Mouse (Mus musculus) left cerebral cortex, postnatal 36 days (tissue): ENCODE results near the gene Rhbdl2. TPM values are rescaled to one million over a fixed set of nuclear protein-coding genes. Genes with fewer than 3 reads are reported as not detected.

Experiments used
- DNase-seq, 2 experiments: peaks; one replicate each; pipeline ENCODE4 v3.0.0; 2021 to 2022; ENCODE audit warnings: low spot score in 2 of 2, mixed read lengths in 1 of 2
- intact Hi-C: fragments of 180-260 bp; cut with DNase I; formaldehyde crosslinking; loops from one replicate; pipeline ENCODE4 v1.15.1; 2025
- total RNA-seq, 2 experiments: library from RNA; stranded (reverse); gene quantifications; 2 replicates each; pipeline ENCODE4 v1.2.3; 2021

Rhbdl2 gene
- total RNA-seq, 2 experiments from 2014 or later: 0.57 to 0.91 TPM

- intact Hi-C loops: no loop called here
- DNase-seq: no peak
These were observed 23.0 kb downstream of the Rhbdl2 start for GRCm38 (mm10) chr4:123810475-123811295.

GRCm38 (mm10) chr4:123812525-123812924 is 24.9 kb downstream of the Rhbdl2 start:
- no peak for DNase-seq
- intact Hi-C loops: no loop called here

GRCm38 (mm10) chr4:123814030-123814501 is 26.4 kb downstream of the Rhbdl2 start:
- intact Hi-C loops: no loop called here

GRCm38 (mm10) chr4:123819093-123819610 is 31.5 kb downstream of the Rhbdl2 start:
- intact Hi-C loops: loop anchor here (5.0 kb wide), 1 partner anchor 78 kb away; no protein-coding TSS in a partner anchor
- DNase-seq: no peak

More at GRCm38 (mm10) chr4:123814030-123814501, 26.4 kb downstream of the Rhbdl2 start:
- no peak for DNase-seq

GRCm38 (mm10) chr4:123842126-123842525 is 54.5 kb downstream of the Rhbdl2 start:
- intact Hi-C loops: no loop called here
- DNase-seq: no peak

GRCm38 (mm10) chr4:123856888-123857287 is 69.2 kb downstream of the Rhbdl2 start:
- intact Hi-C loops: no loop called here
- DNase-seq: no peak

GRCm38 (mm10) chr4:123858090-123858489 is 70.4 kb downstream of the Rhbdl2 start:
- DNase-seq: no peak
- intact Hi-C loops: no loop called here

GRCm38 (mm10) chr4:123859379-123859778 is 71.7 kb downstream of the Rhbdl2 start, which contains the start of gene 4933427I04Rik:
TSS of gene 4933427I04Rik (plus strand) at chr4:123859679.
- intact Hi-C loops: no loop called here
- DNase-seq: no peak

- no peak for DNase-seq
- intact Hi-C loops: no loop called here
These were observed 72.1 kb downstream of the Rhbdl2 start for GRCm38 (mm10) chr4:123859803-123860202.

- intact Hi-C loops: no loop called here
- DNase-seq: no peak
These were observed 72.9 kb downstream of the Rhbdl2 start for GRCm38 (mm10) chr4:123860621-123861020.

Other genes starting within 250 kb of the Rhbdl2 start
- gene Macf1, start 103.5 kb upstream of the Rhbdl2 start, total RNA-seq: 100 to 1,000 TPM; 187 to 233 TPM
- gene Ndufs5, start 69.7 kb upstream of the Rhbdl2 start, total RNA-seq: 100 to 1,000 TPM; 180 to 195 TPM
- gene Akirin1, start 37.5 kb upstream of the Rhbdl2 start, total RNA-seq: 10 to 100 TPM; 60.4 to 64.2 TPM
- gene 4933427I04Rik, start 71.8 kb downstream of the Rhbdl2 start, total RNA-seq: not detected
- 10 to 100 TPM in 1 of 2 experiments, 1 to 10 TPM in 1; 8.4 to 16.3 TPM for gene Mycbp, start 117.0 kb downstream of the Rhbdl2 start, total RNA-seq
- 10 to 100 TPM; 62.1 to 62.6 TPM for gene Rragc, start 129.6 kb downstream of the Rhbdl2 start, total RNA-seq
- not detected for gene 4930535I16Rik, start 130.1 kb downstream of the Rhbdl2 start, total RNA-seq